Mouse (Mus musculus) adipose tissue, adult 10 weeks (tissue): Measurements from ENCODE around the gene Tcea2. TPM values are rescaled to one million over a fixed set of nuclear protein-coding genes. Genes with fewer than 3 reads are reported as not detected.

Experiments used
- polyA plus RNA-seq: library from polyadenylated mRNA; stranded (reverse); fragments of 350-450 nt; fragmentation: Illumina TruSeq; extraction: RNeasy Lipid Tissue Mini Kit (QIAGEN cat#74804); gene quantifications from one replicate; pipeline ENCODE4 v1.2.3, GENCODE M21; 2014; ENCODE audit warnings: low read depth, low replicate concordance

Tcea2 gene
- 20.2 TPM for polyA plus RNA-seq

GRCm38 (mm10) chr2:181679951-181680715 is at the start of gene Tcea2:
Gene Tcea2 (plus strand): TSS chr2:181680310.

GRCm38 (mm10) chr2:181656734-181657133 is 23.4 kb upstream of the Tcea2 start, which contains the start of gene Gm29797:
Gene Gm29797 (plus strand): TSS chr2:181657034.

GRCm38 (mm10) chr2:181671326-181671725 is 8.8 kb upstream of the Tcea2 start, which contains the start of gene Sox18:
Gene Sox18 (minus strand): TSS chr2:181671640.

GRCm38 (mm10) chr2:181693339-181694280 is 13.5 kb downstream of the Tcea2 start, which contains the start of gene Rgs19:
Gene Rgs19 (minus strand): TSS chr2:181693977.

GRCm38 (mm10) chr2:181698241-181698640 is 18.1 kb downstream of the Tcea2 start, which contains the start of gene Lkaaear1:
Gene Lkaaear1 (minus strand): TSS chr2:181698442.

GRCm38 (mm10) chr2:181714903-181715326 is 34.8 kb downstream of the Tcea2 start, which contains the start of gene Oprl1:
Gene Oprl1 (plus strand): TSS chr2:181715016.

Other genes starting within 250 kb of the Tcea2 start
- 6.7 TPM for gene Zbtb46, start 220.9 kb upstream of the Tcea2 start, polyA plus RNA-seq
- 1.0 TPM for gene Abhd16b, start 187.1 kb upstream of the Tcea2 start, polyA plus RNA-seq
- gene Tpd52l2, start 183.2 kb upstream of the Tcea2 start, polyA plus RNA-seq = 82.0 TPM
- gene Dnajc5, start 159.8 kb upstream of the Tcea2 start, polyA plus RNA-seq = 60.9 TPM
- gene Uckl1, start 95.4 kb upstream of the Tcea2 start, polyA plus RNA-seq = 70.3 TPM
- gene Prpf6, start 88.4 kb upstream of the Tcea2 start, polyA plus RNA-seq = 51.2 TPM
- 46.6 TPM for gene Zfp512b, start 87.5 kb upstream of the Tcea2 start, polyA plus RNA-seq
- gene Samd10, start 81.1 kb upstream of the Tcea2 start, polyA plus RNA-seq = 36.7 TPM
- gene Gm29797, start 23.3 kb upstream of the Tcea2 start, polyA plus RNA-seq = not detected
- 17.8 TPM for gene Sox18, start 8.7 kb upstream of the Tcea2 start, polyA plus RNA-seq
- 22.9 TPM for gene Rgs19, start 13.7 kb downstream of the Tcea2 start, polyA plus RNA-seq
- 6.0 TPM for gene Lkaaear1, start 18.1 kb downstream of the Tcea2 start, polyA plus RNA-seq
- gene Oprl1, start 34.7 kb downstream of the Tcea2 start, polyA plus RNA-seq = 0.30 TPM
- gene Myt1, start 83.0 kb downstream of the Tcea2 start, polyA plus RNA-seq = not detected
- 30.4 TPM for gene Pcmtd2, start 157.5 kb downstream of the Tcea2 start, polyA plus RNA-seq
- 20.3 TPM for gene Polr3k, start 184.0 kb downstream of the Tcea2 start, polyA plus RNA-seq